Mouse (Mus musculus): ENCODE data around the gene Aifm1.
A peak's percentile ranks its signal among the peaks of the same experiment; 100 is the strongest.
"Not testable (repeated sequence)": the region's sequence is repeated elsewhere in the genome, so short reads cannot be mapped to it uniquely, and the experiment has no call there.

The Aifm1 gene

GRCm38 (mm10) chrX:48456956-48457355 lies 56.4 kb downstream of the Aifm1 start:
- DNase-seq (ENCODE audit: inconsistent ontology term) = no peak

GRCm38 (mm10) chrX:48455018-48455417 lies 58.3 kb downstream of the Aifm1 start:
- DNase-seq (ENCODE audit: inconsistent ontology term) = no peak

GRCm38 (mm10) chrX:48454495-48454878 lies 58.9 kb downstream of the Aifm1 start:
- no peak for DNase-seq (ENCODE audit: inconsistent ontology term)

GRCm38 (mm10) chrX:48453736-48454494 lies 59.4 kb downstream of the Aifm1 start:
- DNase-seq (ENCODE audit: inconsistent ontology term) = peak; percentile 77

DNA sequence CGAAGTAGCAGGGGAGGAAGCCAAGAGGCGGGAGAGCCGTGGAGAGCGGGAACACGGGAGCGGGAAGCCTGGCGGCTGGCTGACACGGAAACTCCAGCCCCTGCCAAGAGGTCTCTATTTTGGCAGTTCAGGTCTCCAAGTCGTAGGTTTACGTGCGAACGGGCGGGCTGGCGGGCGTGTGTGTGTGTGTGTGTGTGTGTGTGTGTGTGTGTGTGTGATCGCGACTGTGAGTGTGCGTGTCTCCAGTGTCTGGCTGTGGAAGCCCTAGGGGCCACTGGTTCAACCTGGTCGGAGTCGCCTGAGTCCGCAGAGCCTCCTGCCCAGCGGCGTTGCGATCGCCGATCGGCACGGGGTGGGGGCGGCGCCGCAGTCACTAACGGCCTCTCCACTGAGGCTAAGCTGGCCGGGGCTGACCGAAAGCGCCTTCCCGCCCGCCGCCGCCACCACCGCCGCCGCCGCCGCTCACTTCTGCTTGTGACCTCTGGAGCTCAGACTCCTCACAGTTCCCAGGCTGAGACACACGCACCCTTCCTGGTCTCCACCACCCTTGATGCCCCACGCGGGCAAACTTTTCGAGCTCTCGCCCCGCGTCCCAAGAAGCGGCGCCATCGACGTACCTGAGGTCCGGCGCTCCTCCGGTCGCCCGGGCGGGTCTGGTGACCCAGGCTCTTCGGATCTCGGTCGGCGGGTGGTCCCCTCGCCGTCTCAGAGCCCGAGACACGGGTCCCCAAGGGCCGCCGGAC lies 60.3 kb downstream of the Aifm1 start:
- DNase-seq (ENCODE audit: inconsistent ontology term) = peak; percentile 23

DNA sequence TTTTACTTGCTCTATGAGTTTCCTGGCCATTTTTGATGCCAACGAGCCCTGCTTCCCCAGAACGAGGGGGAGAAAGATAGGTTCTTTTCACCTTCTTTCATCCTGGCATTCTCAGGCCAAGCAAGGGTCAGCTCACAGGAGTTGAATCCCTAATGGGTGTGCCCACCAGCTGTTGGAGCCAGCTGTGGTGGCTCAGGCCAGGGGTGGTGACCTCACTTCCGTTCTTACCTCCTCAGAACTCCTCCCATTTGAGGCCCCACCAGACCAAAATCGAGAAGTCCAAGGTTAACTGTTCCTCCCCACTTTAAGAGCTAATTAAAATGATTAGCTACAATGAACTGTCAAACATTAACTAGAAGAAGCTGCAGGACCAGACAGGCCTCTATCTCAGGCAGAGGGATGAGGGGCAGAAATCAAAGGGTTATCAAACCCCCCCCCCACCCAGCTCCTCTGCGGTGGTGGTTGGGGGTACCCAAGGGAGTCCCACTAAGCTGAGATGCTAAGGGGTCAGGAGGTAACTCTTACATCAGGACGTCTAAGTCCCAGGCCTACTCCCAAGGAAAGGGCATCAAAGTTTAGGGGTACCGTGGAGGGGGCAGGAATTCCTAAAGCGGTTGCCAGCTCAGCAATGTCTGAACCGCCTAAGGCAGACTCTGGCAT lies 61.0 kb downstream of the Aifm1 start:
- DNase-seq (ENCODE audit: inconsistent ontology term) = no peak

DNA sequence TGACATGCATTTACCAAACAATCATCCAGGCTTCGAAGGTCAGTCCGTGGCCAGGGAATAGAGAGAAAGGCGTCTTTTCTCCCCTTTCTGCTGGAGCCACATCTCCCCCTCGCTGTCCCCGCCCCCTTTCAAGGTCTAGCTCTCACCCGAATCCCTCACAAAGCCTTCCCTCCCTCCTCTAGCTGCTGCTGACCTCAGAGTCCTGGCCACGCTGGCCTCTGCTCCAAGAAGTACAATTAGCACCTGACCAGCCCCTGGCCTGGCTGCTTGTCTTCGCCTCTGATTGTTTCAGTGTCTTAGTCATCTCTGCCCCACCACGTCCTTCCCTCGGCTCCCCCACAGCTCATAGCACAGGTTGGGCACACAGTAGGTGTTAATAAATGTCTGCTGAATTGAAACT lies 63.7 kb downstream of the Aifm1 start:
- no peak for DNase-seq (ENCODE audit: inconsistent ontology term)

DNA sequence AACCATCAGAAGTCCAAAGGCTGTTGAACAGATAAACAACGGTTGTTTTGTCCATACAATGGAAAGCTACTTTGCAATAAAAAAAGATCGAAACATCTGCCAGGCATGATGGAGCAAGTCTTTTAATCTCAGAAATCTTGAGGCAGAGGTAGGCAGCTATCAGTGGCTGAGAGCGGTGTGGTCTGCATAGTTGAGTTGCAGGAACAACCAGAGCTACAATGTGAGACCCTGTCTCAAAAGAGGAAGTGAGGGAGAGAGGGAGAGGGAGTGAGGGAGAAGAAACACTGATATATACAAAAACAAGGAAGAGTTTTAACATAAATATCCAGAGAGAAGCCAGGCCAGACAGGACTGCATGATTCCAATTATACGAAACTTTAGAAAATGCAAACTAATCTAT lies 68.7 kb downstream of the Aifm1 start:
- no peak for DNase-seq (ENCODE audit: inconsistent ontology term)

DNA sequence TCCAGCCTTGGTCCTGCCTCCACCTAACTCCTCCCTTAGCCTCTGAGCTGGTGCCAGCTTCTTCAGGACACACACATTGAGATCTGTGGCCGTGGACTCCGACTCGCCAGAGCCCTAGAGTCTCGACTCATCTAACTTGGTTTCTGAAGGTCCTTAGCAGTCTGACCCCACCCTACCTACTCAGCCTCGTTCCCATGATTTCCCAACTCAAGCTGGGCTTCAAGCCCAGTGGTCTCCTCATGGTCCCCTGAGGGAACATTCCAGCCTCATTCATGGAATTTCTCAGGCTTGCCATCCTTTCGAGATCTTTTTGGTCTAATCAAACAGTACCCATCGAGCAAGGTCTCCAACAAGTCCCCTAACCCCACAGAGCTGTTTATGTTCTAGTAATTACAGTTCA lies 71.4 kb downstream of the Aifm1 start:
- DNase-seq (ENCODE audit: inconsistent ontology term) = no peak

DNA sequence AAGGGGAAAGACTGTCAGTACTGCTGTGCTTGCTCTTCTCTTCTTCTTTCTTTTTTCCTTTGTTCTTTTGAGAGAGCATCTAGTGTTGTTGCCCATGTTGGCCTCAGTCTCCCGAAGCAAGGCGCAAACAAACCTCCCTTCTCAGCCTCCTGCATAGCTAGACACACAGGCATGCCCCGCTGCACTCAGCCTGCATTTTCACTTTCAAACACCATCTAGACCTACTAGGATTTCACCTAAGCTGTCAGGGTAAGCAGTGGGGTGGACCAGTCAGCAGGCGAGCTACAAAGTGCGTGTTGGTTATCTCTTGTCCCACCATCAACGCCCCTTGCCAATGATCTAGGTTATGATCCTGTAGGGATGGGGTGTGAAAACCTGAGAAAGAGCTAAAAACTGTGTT lies 71.8 kb downstream of the Aifm1 start:
- no peak for DNase-seq (ENCODE audit: inconsistent ontology term)

DNA sequence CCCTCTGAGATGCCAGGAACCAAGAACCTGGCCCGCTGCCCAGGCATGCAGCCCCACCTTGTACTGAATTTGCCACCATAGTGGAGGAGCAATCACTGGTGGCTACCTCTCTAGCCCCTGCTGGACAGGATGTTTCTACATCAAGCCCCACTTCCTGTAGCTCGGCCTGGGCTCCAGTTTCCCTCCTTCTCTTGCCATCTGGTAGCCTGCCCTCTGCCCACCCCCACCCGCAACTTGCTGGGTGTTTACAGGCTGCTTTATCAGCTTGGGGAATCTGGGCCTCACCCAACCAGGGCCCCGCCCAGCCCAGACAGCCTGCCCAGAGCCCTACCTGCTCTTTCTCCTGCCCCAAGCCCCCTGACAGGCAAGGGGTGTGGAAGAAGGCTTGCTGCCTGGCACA lies 74.3 kb downstream of the Aifm1 start:
- no peak for DNase-seq (ENCODE audit: inconsistent ontology term)

GRCm38 (mm10) chrX:48436082-48436481 lies 77.3 kb downstream of the Aifm1 start:
- DNase-seq (ENCODE audit: inconsistent ontology term) = not testable (repeated sequence)

- no peak for DNase-seq (ENCODE audit: inconsistent ontology term)
Measured at GRCm38 (mm10) chrX:48435477-48435900, 77.9 kb downstream of the Aifm1 start.

DNA sequence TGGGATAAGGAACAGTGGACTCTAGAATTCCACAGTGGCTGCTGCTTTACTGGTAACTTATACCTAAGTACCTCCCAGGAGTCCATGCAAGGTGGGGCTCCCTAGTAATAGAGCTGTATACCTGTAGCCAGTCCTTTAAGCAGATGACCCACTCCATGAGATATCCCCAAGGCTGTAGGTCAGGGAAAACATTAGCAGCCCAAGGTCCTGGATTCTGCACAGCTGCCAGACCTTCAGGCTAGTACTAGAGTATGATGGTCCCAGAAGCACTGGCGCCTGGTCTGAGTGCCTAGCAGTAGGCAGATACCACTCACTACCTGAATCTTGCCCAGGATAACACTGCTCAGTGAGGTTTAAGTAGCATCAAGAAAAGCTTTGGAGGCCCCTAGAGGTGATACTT lies 79.1 kb downstream of the Aifm1 start:
- DNase-seq (ENCODE audit: inconsistent ontology term) = no peak

GRCm38 (mm10) chrX:48433527-48433899 lies 79.8 kb downstream of the Aifm1 start:
- DNase-seq (ENCODE audit: inconsistent ontology term) = no peak

- no peak for DNase-seq (ENCODE audit: inconsistent ontology term)
Measured at GRCm38 (mm10) chrX:48432599-48433526, 80.5 kb downstream of the Aifm1 start.

GRCm38 (mm10) chrX:48429538-48429937 lies 83.8 kb downstream of the Aifm1 start:
- no peak for DNase-seq (ENCODE audit: inconsistent ontology term)

DNA sequence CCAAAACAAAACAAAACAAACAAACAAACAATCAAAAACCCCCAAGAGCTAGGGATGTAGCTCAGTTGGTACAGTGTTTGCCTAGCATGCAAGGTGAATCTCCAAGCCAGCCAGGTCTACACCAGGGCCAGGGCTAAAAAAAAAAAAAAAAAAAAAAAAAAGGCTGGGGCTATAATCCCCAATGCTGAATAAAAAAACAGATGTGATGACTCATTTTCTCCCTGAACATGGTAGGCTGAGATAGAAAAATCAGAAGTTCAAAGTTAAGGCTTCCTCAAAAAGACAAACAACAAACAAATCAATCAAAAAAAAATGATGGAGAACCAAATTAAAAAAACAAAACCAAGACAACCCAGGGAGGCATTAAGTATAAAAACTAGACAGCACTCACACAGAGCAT lies 84.3 kb downstream of the Aifm1 start:
- DNase-seq (ENCODE audit: inconsistent ontology term) = no peak

- DNase-seq (ENCODE audit: inconsistent ontology term) = no peak
Measured at GRCm38 (mm10) chrX:48428642-48429041, 84.7 kb downstream of the Aifm1 start.

GRCm38 (mm10) chrX:48428241-48428640 lies 85.1 kb downstream of the Aifm1 start:
- DNase-seq (ENCODE audit: inconsistent ontology term) = no peak

DNA sequence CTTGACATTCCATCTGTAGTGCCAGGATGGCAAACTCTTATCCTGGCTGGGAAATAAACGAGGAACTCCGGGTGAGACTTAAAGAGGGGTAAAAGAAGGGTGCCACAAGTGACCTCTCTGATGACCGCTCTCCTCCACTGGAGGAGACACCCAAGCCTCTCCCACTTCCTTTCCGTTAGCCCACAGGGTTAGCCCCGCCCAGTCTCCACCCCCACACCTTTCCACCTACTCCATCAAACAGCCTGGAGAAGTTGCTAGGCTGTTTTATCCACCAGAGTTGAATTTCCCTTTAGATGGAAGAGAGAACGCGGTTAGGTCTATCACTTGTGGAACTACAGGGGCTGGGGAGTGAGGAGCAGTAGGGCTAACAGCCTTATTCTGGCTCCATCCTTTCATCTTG lies 88.1 kb downstream of the Aifm1 start:
- no peak for DNase-seq (ENCODE audit: inconsistent ontology term)
